Mouse (Mus musculus) right cerebral cortex, postnatal 36 days (tissue): ENCODE measurements around the gene Nr2f1.
"Not testable (repeated sequence)": the region's sequence is repeated elsewhere in the genome, so short reads cannot be mapped to it uniquely, and the experiment has no call there.

ENCODE experiments used
- DNase-seq, 2 experiments: peaks; one replicate each; pipeline ENCODE4 v3.0.0; 2022; ENCODE audit warnings: low spot score in 2 of 2, mixed read lengths in 1 of 2

Gene Nr2f1

GRCm38 (mm10) chr13:78199642-78200160 is at the start of gene Nr2f1:
Gene Nr2f1 (minus strand): TSS chr13:78199757.
- no peak for DNase-seq

- no peak for DNase-seq
Measured at GRCm38 (mm10) chr13:78221680-78222079, 22.1 kb upstream of the Nr2f1 start.

- not testable (repeated sequence) for DNase-seq
Measured at GRCm38 (mm10) chr13:78220238-78220637, 20.7 kb upstream of the Nr2f1 start.

GRCm38 (mm10) chr13:78215223-78215622 is 15.7 kb upstream of the Nr2f1 start:
- no peak for DNase-seq

- DNase-seq: no peak
Measured at GRCm38 (mm10) chr13:78213155-78213554, 13.6 kb upstream of the Nr2f1 start.

GRCm38 (mm10) chr13:78212111-78212510 is 12.6 kb upstream of the Nr2f1 start:
- no peak for DNase-seq

GRCm38 (mm10) chr13:78211231-78212010 is 11.9 kb upstream of the Nr2f1 start:
- no peak for DNase-seq

- no peak for DNase-seq
Measured at GRCm38 (mm10) chr13:78210748-78211089, 11.2 kb upstream of the Nr2f1 start.

- no peak for DNase-seq
Measured at GRCm38 (mm10) chr13:78210029-78210747, 10.6 kb upstream of the Nr2f1 start.

- DNase-seq: no peak
Measured at GRCm38 (mm10) chr13:78209611-78210028, 10.1 kb upstream of the Nr2f1 start.

- DNase-seq: no peak
Measured at GRCm38 (mm10) chr13:78208689-78209410, 9.3 kb upstream of the Nr2f1 start.

GRCm38 (mm10) chr13:78207796-78208645 is 8.5 kb upstream of the Nr2f1 start:
- no peak for DNase-seq

- no peak for DNase-seq
Measured at GRCm38 (mm10) chr13:78206891-78207430, 7.4 kb upstream of the Nr2f1 start.

- no peak for DNase-seq
Measured at GRCm38 (mm10) chr13:78205426-78205825, 5.9 kb upstream of the Nr2f1 start.

- peak; percentile 69 to 80 for DNase-seq
Measured at GRCm38 (mm10) chr13:78203348-78204061, 3.9 kb upstream of the Nr2f1 start.

- DNase-seq: peak in 1 of 2 experiments; percentile 51
Measured at GRCm38 (mm10) chr13:78202574-78203347, 3.2 kb upstream of the Nr2f1 start.

GRCm38 (mm10) chr13:78201871-78202565 is 2.5 kb upstream of the Nr2f1 start:
- DNase-seq: no peak

GRCm38 (mm10) chr13:78200991-78201870 is 1.7 kb upstream of the Nr2f1 start:
- peak; percentile 92 to 93 for DNase-seq
